Comparison of ENCODE assay signal across 9 mouse cellular contexts in the genomic region with DNA sequence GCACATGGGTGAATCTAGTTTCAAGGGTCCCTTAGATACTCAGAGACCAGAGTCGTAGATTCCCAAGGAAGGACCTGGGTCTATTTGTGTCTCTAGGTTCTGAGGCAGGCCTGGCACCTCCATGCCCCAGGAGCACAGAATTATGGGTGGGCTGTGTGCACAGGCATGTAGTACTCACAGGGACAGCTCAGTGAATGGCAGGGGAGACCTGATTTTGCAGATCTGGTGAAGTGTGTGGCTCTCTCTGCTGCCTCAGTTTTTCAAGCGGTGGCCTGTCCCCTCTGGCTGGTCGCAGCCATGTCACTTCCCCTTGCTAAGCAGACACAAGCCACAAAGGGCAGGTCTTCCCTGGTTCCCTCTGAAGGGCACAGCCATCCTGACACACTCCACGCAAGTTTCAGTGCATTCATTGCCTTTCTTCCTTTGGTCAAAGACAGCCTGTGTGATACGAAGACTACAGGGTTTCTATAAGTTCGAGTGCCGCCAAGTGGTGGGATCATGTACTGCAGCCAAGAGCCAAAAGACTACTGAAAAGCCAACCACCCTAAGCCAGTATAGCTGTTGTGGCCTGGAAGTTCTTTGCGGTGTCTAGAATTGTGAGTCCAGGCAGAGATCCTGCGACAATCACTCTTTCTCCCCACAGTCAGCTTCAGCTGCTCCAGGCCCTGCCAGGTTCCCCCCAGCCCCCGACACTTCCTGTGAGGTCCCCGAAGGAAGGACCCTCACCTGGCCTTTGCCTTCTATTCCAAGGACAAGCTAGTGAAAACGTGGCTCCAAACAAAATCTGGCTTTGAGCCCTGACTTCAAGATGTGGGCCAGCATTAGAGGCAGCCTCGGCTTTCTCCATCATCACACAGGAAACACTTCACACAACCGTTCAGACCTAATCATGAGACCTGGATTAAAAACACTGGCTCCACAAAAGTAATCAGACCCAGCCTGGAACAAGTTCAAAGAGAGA. TPM values are rescaled to one million over a fixed set of nuclear protein-coding genes. Genes with fewer than 3 reads are reported as not detected.
DNase-seq lines count a peak whose midpoint lies in the region; ATAC-seq and TF ChIP-seq lines count a peak whose summit lies in the region.
"Had no signal": no experiment of that assay in that cellular context is flagged by ENCODE, and none has a peak within 500 bp of the region (broad histone marks: within the 10 kb centered on the region; RNA-seq: fewer than 3 reads in every experiment).

No protein-coding gene starts in this region.

- TF ChIP-seq EP300 in heart, postnatal 0 days (IDR thresholded peaks at IDR 0.05; ENCODE audit: low read depth), result no peak

- no peak overlapping the region for H3K4me2 ChIP-seq in embryonic facial prominence, embryonic 11.5 days (ENCODE audit: low read depth, low read length)
- no peak overlapping the region for H3K4me2 ChIP-seq in heart, postnatal 0 days (ENCODE audit: low read depth, low read length)

- no peak overlapping the region for H3K27ac ChIP-seq in ES-E14 (ENCODE audit: insufficient read depth, low read depth, low read length, poor library complexity, severe bottlenecking)
- no peak overlapping the region for H3K27ac ChIP-seq in embryonic facial prominence, embryonic 11.5 days (replicated peaks; ENCODE audit: low read depth, low read length)
- H3K27ac ChIP-seq in heart, postnatal 0 days (ENCODE audit: low read depth), result no peak overlapping the region

- H3K4me1 ChIP-seq in ES-E14 (ENCODE audit: control insufficient read depth in 2 of 2, insufficient read depth in 2 of 2, low read length in 2 of 2, poor library complexity in 1 of 2), result peaks cover 0 to 2% of the 10 kb centered on the region in 2 experiments; a peak in 1 of 4 replicates
- H3K4me1 ChIP-seq in embryonic facial prominence, embryonic 11.5 days (ENCODE audit: control insufficient read depth, insufficient read depth, low read length), result no peaks in the 10 kb centered on the region
- no peaks in the 10 kb centered on the region for H3K4me1 ChIP-seq in heart, postnatal 0 days (ENCODE audit: control insufficient read depth, insufficient read depth)

- ATAC-seq in embryonic facial prominence, embryonic 11.5 days (replicated peaks; ENCODE audit: insufficient number of reproducible peaks, low FRiP score, low TSS enrichment, low read depth), result no peak
- 0 out of 2 replicates have a peak, but pooled peaks have one; percentile 33 for ATAC-seq in heart, postnatal 0 days (ENCODE audit: insufficient read depth, low read depth)
- ATAC-seq in megakaryocyte progenitor cell, adult 5-6 weeks (replicated peaks; ENCODE audit: poor library complexity), result peak; percentile 89
- ATAC-seq in activated CD4-positive, CD25-positive, alpha-beta regulatory T cell, adult 4 months, result no peak

- no peaks in the 10 kb centered on the region for H3K9me3 ChIP-seq in ES-E14 (ENCODE audit: control insufficient read depth, insufficient read depth, low read depth, low read length)
- no peaks in the 10 kb centered on the region for H3K9me3 ChIP-seq in embryonic facial prominence, embryonic 11.5 days (replicated peaks; ENCODE audit: control insufficient read depth, low read length)
- H3K9me3 ChIP-seq in heart, postnatal 0 days (replicated peaks; ENCODE audit: control insufficient read depth, low read length), result no peaks in the 10 kb centered on the region

- peak; percentile 80 for DNase-seq in ES-E14 (ENCODE audit: low read depth, low spot score)
- peak; percentile 82 to 83 for DNase-seq in adrenal gland, postnatal 36 days
- DNase-seq in embryonic facial prominence, embryonic 11.5 days (ENCODE audit: low spot score), result peak; percentile 88
- DNase-seq in heart, postnatal 0 days (ENCODE audit: low spot score), result peak; percentile 60
- DNase-seq in layer of hippocampus, postnatal 10 days (ENCODE audit: low spot score in 2 of 2), result peak; percentile 94 to 96
- peak; percentile 96 for DNase-seq in right cerebral cortex, postnatal 4 days

- no peaks in the 10 kb centered on the region for H3K36me3 ChIP-seq in ES-E14 (ENCODE audit: control insufficient read depth, insufficient read depth, low read length, poor library complexity, severe bottlenecking)
- no peaks in the 10 kb centered on the region for H3K36me3 ChIP-seq in embryonic facial prominence, embryonic 11.5 days (replicated peaks; ENCODE audit: control insufficient read depth, insufficient read depth, low read depth, low read length)
- no peaks in the 10 kb centered on the region for H3K36me3 ChIP-seq in heart, postnatal 0 days (replicated peaks; ENCODE audit: control insufficient read depth, insufficient read depth, low read length)

- no peak overlapping the region for H3K4me3 ChIP-seq in ES-E14 (ENCODE audit: insufficient read depth in 1 of 2, low read depth in 1 of 2, low read length in 2 of 2, poor library complexity in 1 of 2, severe bottlenecking in 1 of 2)
- no peak overlapping the region for H3K4me3 ChIP-seq in embryonic facial prominence, embryonic 11.5 days (ENCODE audit: low read depth, low read length)
- no peak overlapping the region for H3K4me3 ChIP-seq in heart, postnatal 0 days (ENCODE audit: low read depth, low read length)

- no peaks in the 10 kb centered on the region for H3K27me3 ChIP-seq in embryonic facial prominence, embryonic 11.5 days (ENCODE audit: control insufficient read depth, insufficient read depth, low read length)
- H3K27me3 ChIP-seq in heart, postnatal 0 days (ENCODE audit: control insufficient read depth, insufficient read depth, low read length), result 0 out of 2 replicates have a peak, but pooled peaks cover 7% of the 10 kb centered on the region

- WGBS in embryonic facial prominence, embryonic 11.5 days, result 42% methylated on average over 14 of the region's 14 CpGs
- WGBS in heart, postnatal 0 days, result 39% methylated on average over 14 of the region's 14 CpGs

- H3K9ac ChIP-seq in ES-E14 (ENCODE audit: insufficient read depth, low read depth, low read length, poor library complexity, severe bottlenecking), result no peak overlapping the region
- H3K9ac ChIP-seq in embryonic facial prominence, embryonic 11.5 days (replicated peaks; ENCODE audit: low read length), result no peak overlapping the region
- H3K9ac ChIP-seq in heart, postnatal 0 days (replicated peaks; ENCODE audit: low read depth, low read length), result no peak overlapping the region

- in situ Hi-C loops in ES-E14 (cut with MboI; ENCODE audit: low sequenced_read_pairs in 2 of 2, unreplicated experiment in 2 of 2), result no loop called here

- peak; percentile 94 for TF ChIP-seq CTCF in heart, postnatal 0 days (IDR thresholded peaks at IDR 0.05; ENCODE audit: low read depth)

TF ChIP-seq in ES-E14, 5 proteins besides CTCF, POLR2A, EP300 and RAD21:
- TF ChIP-seq MAFK (IDR thresholded peaks at IDR 0.05; ENCODE audit: insufficient read depth, low read depth, low read length) (no peak), ZNF384 (IDR thresholded peaks at IDR 0.05; ENCODE audit: low read depth, low read length) (no peak), ZC3H11A (IDR thresholded peaks at IDR 0.05; ENCODE audit: borderline replicate concordance, low read depth, low read length) (peak; percentile 87), CHD2 (IDR thresholded peaks at IDR 0.05; ENCODE audit: low read depth, low read length) (no peak)

RNA-seq across cellular contexts. Expression of a gene that starts 24.9 kb away (rescaled TPM):
- 0.05 and 0.09 TPM in 2 replicates for total RNA-seq in ES-E14 (2012; rRNA removed)
- total RNA-seq in adrenal gland, postnatal 36 days (2021), result 1 to 10 TPM; 1.1 to 1.5 TPM
- polyA plus RNA-seq in embryonic facial prominence, embryonic 11.5 days (2014; fragmentation: Nextera tagmentation; extraction: Ambion mirVana), result 0.73 and 1.2 TPM in 2 replicates
- total RNA-seq in heart, postnatal 0 days (2014; rRNA removed; ENCODE audit: low replicate concordance), result not detected in 2 replicates
- polyA plus RNA-seq in heart, postnatal 0 days (2015; fragmentation: Nextera tagmentation; extraction: Ambion mirVana), result 0.23 and 0.30 TPM in 2 replicates
- total RNA-seq in layer of hippocampus, postnatal 10 days (2021), result 10 to 100 TPM; 90.9 to 93.8 TPM
- not detected in 2 replicates for total RNA-seq in megakaryocyte progenitor cell, adult 5-6 weeks (2015)
- total RNA-seq in megakaryocyte progenitor cell, adult 5-6 weeks (2017), result not detected in 2 replicates
- not detected for polyA plus RNA-seq in activated CD4-positive, CD25-positive, alpha-beta regulatory T cell, adult 4 months (2017; shearing (Covaris generic))
- polyA plus RNA-seq: liver, embryonic 16.5 days had no signal

Comparison
In these comparisons a context has a peak if more than half of its experiments do, and no peak if none do; other contexts are left out.
1. ATAC-seq: peak in heart, postnatal 0 days (single experiment) and megakaryocyte progenitor cell, adult 5-6 weeks (single experiment); none in embryonic facial prominence, embryonic 11.5 days (single experiment) and activated CD4-positive, CD25-positive, alpha-beta regulatory T cell, adult 4 months (single experiment).
2. RNA of a gene that starts 24.9 kb away (total RNA-seq): 90.9 to 93.8 TPM in layer of hippocampus, postnatal 10 days; 1.1 to 1.5 TPM in adrenal gland, postnatal 36 days, 0.05 to 0.09 TPM in ES-E14, not detected in heart, postnatal 0 days and not detected in megakaryocyte progenitor cell, adult 5-6 weeks; every median in the first group is over 10 times any median in the second.
3. Peak in every context shown above with its lines, with median percentiles within 50 percentile points of each other: DNase-seq.